Mouse (Mus musculus) small intestine, adult 2 months (tissue): Measurements from ENCODE around the gene Rhobtb1.

Experiments
- CTCF ChIP-seq: fragments of 200-500 bp; IDR thresholded peaks from 2 replicates; pipeline ENCODE4 v1.5.1; 2012; ENCODE audit warnings: low read depth, mild to moderate bottlenecking, control low read depth, inconsistent platforms, low read length, moderate library complexity, mixed read lengths; ENCODE audit not compliant: insufficient replicate concordance, insufficient read length; ENCODE audit errors: extremely low read depth
- POLR2A ChIP-seq: fragments of 200-500 bp; IDR thresholded peaks from 2 replicates; pipeline ENCODE4 v1.6.1; 2012; ENCODE audit warnings: low read depth, mild to moderate bottlenecking, control low read depth, inconsistent platforms, low read length, moderate library complexity

DNA sequence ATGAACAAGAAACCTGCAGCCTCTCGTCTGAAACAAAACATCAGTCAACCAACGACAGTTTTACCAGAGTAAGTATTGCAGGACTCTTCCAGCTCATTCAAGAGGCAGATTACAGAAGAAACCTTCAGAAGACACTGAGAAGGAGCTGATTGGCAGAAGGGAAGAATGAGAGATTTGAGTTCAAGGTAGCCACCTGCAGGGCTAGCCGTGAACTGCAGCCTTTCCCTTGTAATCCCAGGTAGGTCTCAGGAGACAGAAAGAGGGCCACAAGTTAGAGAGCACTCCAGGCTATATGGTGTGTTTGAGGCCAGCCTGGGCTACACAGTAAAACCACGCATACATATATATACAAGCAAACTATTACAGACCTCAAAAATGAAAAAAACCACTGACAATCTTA is 49.2 kb upstream of the Rhobtb1 start:
- TF ChIP-seq CTCF (peak; percentile 52; the same call in 1 of the 2 replicates), POLR2A (no peak)
